Mouse (Mus musculus): ENCODE measurements around the gene Zfp821. TPM values are rescaled to one million over a fixed set of nuclear protein-coding genes. Genes with fewer than 3 reads are reported as not detected.

Zfp821 gene
- polyA plus RNA-seq, 1 experiment = 13.4 TPM

Other genes with a start within 250 kb of the Zfp821 start
- gene Pmfbp1, start 211.5 kb upstream of the Zfp821 start, polyA plus RNA-seq (2012; rRNA removed) = 0.04 TPM in 2 replicates
- gene Dhx38, start 139.7 kb upstream of the Zfp821 start, polyA plus RNA-seq (2012; rRNA removed) = 9.9 and 14.1 TPM in 2 replicates
- 3.1 and 6.7 TPM in 2 replicates for gene Txnl4b, start 139.7 kb upstream of the Zfp821 start, polyA plus RNA-seq (2012; rRNA removed)
- 20.1 and 32.2 TPM in 2 replicates for gene Hp, start 126.4 kb upstream of the Zfp821 start, polyA plus RNA-seq (2012; rRNA removed)
- 20.6 and 26.5 TPM in 2 replicates for gene Dhodh, start 96.9 kb upstream of the Zfp821 start, polyA plus RNA-seq (2012; rRNA removed)
- 0.04 and 0.10 TPM in 2 replicates for gene Pkd1l3, start 91.0 kb upstream of the Zfp821 start, polyA plus RNA-seq (2012; rRNA removed)
- gene Ist1, start 12.3 kb upstream of the Zfp821 start, polyA plus RNA-seq (2012; rRNA removed) = 84.2 and 98.4 TPM in 2 replicates
- 11.3 and 13.7 TPM in 2 replicates for gene Atxn1l, start 32.2 kb downstream of the Zfp821 start, polyA plus RNA-seq (2012; rRNA removed)
- 58.7 TPM in 2 replicates for gene Ap1g1, start 73.0 kb downstream of the Zfp821 start, polyA plus RNA-seq (2012; rRNA removed)
- 5.7 and 6.4 TPM in 2 replicates for gene Phlpp2, start 163.0 kb downstream of the Zfp821 start, polyA plus RNA-seq (2012; rRNA removed)